Mouse (Mus musculus): ENCODE results near the gene Figla.

The Figla gene

GRCm38 (mm10) chr6:86069856-86070255 lies 53.9 kb downstream of the Figla start:
- no peak for DNase-seq (ENCODE audit: low spot score in 2 of 2)

GRCm38 (mm10) chr6:86070277-86070676 lies 54.3 kb downstream of the Figla start:
- no peak for DNase-seq (ENCODE audit: low spot score in 2 of 2)

Measured in frontal cortex, postnatal 25 days (tissue).